Mouse (Mus musculus) mouse embryonic stem cell (cell line): ENCODE data around the gene Tbc1d21.

ENCODE experiments used
- in situ Hi-C, 2 experiments: fragments of 300-500 bp; cut with MboI; formaldehyde crosslinking; loops; 1 replicate in 1 of 2; 3 replicates in 1 of 2; pipeline ENCODE4 v1.14.3; 2019 to 2020; ENCODE audit warnings: low sequenced_read_pairs in 2 of 2, low pct_unique_long_range_greater_than_20kb in 1 of 2, mixed read lengths in 1 of 2; ENCODE audit not compliant: unreplicated experiment in 1 of 2

Tbc1d21 gene

DNA sequence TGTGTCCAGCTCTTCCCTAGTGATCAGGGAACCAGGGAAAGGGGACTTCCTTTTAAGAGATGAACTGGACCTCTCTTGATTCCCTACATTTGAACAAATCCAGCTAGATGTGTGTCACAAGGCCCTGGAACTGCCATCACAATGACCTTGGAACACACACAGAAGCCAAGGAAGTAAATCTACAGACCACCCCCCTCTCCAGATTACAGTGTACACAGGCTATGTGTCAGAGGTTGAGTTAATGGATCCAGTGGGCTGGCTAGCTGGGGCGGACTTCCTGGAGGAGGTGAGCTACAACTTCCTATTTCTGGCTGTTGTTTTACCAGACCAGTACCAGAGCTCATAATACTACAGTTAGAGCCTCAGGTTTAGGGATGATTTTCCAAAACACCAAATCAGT, at the start of gene Tbc1d21:
Tbc1d21 (minus strand) TSS at position 101 of the 400 bp plus-strand sequence.
- in situ Hi-C loops = no loop called here

DNA sequence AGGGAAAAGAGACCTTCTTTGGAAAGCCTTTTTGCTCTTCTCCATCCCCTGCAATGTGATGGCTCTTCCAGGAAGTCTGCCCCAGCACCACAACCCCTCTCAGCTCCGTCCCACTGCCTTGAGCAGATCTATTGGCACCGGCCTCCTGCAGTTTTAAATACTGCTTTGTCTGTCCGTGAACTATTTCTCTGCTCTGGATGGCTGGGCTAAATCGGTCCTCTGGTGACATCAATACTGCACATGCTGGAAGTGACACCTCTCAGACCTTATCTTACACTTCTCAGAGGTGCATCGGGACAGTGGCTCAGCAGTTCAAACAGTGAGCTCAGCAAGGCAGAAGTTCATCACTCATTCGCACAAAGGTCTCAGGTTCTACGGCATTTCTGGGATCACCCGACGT, 41.3 kb upstream of the Tbc1d21 start:
- in situ Hi-C loops = no loop called here

DNA sequence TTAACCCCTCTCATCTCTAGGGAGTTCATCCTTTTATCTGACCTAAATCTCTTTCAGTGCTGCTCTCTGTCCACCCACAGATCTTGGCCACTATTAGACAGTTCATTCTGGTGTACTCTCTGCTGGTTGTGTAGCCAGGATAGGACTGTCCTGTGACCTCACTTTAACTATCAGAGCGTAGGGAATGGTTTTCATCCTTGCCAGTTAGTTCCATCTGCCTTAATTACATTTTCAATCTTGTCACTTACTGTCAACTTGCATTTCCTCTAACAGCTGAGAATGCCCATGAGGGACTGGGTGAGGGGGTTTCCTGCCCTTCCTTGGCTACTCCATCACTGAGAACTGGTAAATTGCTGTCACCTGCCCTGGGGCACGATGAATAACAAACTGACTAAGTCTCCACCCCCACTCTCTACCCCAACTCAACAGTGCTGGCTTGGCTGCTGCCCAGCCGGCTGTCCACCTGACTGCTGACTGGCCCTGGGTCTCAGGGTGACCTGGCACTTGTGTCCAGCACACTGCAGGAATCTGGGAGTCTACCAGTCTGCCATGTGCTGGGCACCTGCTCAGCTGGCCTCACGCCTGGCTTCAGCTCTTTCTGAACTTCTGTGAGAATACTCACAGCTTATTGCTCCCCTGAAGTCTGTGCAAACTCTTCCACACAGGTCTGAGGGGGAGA, 39.9 kb upstream of the Tbc1d21 start:
- in situ Hi-C loops = no loop called here

DNA sequence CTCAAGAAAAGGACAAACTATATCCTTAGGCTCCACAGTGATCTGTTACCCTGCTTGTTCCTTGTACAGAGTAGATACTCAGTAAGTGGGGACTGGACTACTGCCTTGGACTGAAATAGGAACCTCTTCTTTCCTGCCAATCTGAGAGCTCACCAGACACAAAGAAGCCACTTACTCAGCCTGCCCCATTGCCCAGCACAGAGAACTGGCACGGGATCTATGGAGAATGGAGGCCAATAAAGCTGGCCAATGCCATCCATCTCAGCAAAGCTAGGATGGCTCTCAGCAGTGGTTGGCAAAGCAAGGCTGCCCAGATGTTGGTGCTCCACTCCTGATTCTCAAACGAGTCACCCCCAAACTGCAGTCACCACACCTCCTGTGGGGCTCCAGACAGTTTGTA, 39.0 kb upstream of the Tbc1d21 start:
- in situ Hi-C loops = no loop called here

DNA sequence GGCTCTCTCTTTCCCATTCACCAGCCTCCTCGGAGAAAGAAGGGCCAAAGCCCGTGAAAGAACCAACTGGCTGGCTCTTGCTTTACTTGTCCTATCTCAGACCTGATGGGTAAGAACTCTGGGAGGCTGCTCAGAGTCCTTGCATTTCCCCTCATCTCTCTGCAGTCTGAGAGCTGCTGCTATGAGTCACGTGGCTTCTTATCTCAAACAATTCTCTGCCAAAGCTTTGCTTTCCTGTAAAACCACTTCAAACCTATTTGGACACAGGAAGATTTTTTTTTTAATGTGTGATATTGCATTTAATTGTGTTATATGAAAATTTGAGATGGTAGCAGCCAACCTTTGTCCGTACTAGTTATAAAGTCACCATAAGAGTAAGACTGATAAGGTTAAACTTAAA, 34.2 kb upstream of the Tbc1d21 start:
- in situ Hi-C loops = no loop called here

DNA sequence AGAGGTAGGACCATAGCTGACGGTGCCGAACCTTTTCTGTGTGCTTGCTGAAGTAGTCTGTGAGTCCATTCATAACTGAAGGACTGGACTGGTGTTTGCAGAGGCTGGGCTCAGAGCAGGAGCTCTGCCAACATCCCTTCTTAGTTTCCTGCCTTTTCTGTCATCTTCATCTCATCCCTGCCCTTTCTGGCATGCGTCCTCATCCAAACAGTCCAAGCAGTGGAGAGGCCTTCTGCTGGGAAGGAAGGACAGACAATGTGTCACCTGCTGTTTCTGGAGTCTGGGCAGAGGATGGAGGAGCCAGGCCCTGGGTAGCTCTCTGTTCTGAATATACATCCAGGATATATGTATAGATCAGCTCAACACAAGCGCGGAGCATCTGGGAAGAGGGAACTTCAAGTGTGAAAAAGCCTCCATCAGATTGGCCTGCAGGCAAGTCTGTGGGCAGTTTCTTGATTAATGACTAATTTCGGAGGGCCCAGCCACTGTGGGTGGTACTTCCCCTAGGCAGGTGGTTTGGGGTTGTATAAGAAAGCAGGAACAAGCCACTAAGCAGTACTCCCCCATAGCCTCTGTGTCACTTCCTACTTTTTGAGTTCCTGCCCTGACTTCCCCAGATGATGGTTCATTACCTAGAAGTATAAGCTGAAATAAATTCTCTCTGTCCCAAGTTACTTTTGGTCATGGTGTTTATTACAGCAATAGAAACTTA, 31.3 kb upstream of the Tbc1d21 start:
- in situ Hi-C loops = no loop called here

DNA sequence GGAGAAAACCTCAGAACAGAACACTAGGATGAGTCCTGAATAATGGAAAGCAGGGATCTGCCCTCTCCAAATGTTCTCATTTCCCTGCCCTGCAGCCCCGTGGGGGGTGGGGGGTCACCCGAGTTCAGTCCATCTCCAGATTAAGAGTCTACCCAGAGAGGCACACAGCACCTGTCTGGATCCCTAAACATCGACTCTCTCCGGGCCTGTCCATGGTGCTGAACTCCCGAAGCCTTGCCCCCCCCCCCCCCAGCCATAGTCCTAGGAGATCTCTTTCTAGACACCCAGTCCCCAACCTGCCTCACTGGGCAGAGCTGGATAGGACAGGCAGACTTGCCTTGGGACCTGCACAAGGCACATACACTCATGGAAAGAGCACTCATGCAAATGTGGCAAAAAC, 29.4 kb upstream of the Tbc1d21 start:
- in situ Hi-C loops = no loop called here

DNA sequence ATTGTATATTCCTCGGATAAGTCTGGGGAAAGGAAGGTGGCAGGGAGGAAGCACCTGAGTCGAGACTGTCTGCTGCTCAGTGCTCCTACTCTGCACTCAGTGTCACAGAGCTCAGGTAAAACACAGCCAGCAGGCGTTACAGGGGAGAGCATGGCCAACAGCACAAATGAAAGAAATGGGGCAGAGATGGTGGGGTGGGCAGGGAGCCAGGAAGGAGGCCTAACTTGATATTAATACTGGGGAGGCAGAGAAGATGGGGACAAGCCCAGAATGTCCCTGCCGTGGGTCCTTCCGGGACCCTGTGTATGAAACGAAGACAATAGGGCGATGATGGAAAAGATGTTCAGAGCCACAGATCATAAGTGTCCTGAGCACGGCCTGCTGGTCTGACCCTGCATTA, 24.4 kb upstream of the Tbc1d21 start:
- in situ Hi-C loops = no loop called here

DNA sequence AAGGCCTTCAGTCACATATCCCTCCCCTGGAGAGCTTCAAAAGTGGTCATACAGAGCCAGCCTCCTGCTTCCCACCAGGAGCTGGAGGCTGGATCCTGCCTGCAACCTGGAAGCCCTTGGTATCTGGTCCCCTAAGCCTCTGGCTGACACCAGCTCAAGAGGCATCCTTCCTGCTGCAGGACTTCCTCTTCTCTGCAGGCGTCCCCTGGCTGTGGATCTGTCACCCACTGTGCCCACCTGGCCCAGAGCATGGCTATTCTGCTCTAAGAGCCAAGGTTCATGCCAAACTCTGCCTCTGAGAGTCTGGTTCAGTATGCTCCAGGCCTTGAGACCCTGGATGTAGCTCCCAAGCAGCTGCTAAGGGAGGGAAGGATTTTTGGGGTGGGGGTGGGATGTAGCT, 23.6 kb upstream of the Tbc1d21 start:
- in situ Hi-C loops = no loop called here

DNA sequence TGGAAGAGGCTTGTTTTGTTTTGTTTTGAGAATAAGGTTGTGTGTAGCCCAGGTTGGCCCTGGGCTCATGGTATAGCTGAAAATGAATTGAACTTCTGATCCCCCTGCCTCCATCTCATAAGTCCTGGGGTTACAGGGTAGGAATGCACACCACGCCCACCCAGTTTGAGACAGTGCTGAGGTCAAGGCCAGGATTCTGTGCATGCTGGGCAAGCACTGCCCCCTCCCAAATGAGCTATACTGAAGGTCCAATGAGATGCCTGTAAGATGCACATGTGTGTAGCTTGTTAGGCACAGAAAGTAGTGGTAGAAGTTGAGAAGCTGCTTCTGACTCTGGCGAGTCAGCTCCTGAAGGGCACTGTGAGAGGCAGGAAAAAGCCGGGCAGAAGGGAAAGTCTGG, 18.1 kb upstream of the Tbc1d21 start:
- in situ Hi-C loops = no loop called here

DNA sequence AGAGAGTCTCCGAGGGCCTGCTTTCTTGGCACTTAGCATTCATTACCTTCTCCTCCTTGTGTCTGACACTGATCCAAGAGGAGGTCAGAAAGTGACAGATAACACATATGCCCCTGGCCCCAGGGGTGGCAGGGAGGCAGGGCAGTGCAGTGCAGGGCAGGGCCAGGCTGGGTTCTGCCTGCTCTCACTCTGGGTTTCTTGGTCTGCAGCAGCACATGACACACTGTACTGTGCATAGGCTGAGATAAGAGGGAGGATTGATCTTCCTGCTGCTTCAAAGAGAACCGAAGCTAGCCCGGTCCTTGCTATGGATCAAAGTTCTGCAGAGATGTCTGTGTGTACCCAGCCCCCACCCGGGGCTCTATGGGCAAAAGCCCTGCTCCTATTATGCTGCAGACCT, 8.6 kb upstream of the Tbc1d21 start:
- in situ Hi-C loops = no loop called here

DNA sequence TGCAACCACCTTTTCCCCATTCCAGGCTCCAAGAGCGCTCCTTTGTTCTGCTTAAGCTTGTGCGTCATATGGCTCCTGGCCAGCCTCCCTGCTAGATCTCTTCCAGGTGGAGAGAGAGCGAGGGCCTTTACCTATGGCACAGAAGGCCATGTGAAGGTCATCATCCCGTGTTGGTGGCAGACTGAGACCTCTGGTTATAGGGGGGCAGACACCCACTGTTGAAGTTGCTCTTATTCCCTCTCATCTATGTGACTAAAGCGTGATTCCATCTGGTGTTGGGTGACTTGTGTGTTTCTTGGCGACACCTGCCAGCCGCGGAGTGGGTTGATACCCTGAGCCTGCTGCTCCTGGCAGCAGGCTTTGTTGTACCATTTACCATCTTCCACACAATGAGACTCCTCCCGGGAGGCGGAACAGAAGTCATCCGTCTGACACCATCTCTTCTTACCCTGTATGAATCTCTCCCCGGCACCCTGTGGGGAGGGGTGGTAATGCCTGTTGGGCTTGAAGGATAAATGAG, 3.7 kb upstream of the Tbc1d21 start:
- in situ Hi-C loops = no loop called here

DNA sequence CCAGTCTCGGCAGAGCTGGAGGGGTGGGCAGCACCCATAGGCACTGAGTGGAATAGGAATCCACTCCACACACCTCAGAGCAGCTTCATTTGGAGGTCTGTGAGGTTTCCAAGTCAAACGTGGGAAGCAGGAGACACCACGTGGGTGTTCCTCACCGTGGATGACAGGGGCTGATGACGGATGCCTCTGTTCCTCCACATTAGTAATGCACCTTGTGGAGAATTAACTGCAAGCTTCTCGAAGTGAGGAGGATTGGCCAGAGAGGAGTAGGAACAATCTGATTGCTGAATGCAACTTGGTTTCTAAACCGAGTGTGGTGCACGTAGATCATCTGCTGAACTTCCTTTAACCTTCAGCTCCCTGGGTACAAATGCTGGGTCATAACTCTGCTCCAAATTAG, 1.7 kb upstream of the Tbc1d21 start:
- in situ Hi-C loops = no loop called here

DNA sequence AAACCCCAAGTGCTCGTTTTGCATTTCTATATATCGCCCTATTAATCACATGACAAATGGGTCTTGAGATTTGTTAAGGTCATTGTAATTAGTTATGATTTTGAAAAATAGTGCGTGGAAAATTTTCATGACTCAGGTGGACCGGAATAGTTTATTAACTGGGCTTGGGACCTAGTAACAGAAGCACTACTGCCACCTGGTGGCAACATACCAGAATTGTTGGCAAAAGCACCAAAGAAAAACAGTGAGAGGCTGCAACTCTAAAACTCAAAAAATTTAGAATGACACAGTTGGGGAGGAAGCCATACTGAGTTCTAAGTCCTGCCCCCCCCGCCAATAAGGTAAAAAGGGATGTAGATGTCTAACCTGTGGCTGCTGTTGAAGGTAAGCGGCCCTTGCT, 611 bp downstream of the Tbc1d21 start:
- in situ Hi-C loops = no loop called here

DNA sequence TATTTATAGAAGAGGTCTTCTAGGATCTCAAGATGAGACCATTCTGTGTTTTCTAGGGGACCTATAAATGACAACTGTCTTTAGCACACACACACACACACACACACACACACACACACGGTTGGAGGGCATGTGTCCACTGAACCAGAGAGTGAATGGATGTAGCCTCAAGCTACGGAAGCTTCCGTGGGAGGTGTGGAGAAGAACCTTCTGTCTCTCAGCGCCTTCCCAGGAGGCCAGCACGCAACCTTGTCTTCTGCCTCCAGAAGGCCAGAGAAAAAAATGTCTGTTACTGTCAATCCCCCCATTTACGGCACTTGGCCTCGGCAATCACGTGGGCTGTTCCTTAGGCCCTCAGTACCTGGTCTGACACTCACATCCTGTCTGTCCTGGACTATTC, 5.9 kb downstream of the Tbc1d21 start:
- in situ Hi-C loops = no loop called here

DNA sequence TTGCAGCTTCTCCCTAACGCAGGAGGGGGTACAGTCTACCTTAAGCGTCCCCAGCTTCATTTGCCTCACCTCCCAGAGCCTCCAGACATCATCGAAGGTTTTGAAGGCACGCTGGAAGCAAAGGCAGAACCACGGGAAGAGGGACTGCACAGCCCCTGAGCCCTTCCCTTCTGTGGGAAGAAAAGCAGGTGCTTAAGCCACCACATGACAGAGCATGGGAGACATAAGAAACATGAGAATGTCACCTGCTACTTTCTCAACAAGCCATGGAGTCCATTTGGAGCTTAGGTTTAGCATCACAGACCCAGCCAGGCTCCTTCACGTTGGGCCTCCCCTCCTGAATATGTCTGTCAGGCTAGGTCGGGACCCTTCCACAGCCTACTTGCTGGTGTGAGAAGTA, 8.3 kb downstream of the Tbc1d21 start:
- in situ Hi-C loops = no loop called here

DNA sequence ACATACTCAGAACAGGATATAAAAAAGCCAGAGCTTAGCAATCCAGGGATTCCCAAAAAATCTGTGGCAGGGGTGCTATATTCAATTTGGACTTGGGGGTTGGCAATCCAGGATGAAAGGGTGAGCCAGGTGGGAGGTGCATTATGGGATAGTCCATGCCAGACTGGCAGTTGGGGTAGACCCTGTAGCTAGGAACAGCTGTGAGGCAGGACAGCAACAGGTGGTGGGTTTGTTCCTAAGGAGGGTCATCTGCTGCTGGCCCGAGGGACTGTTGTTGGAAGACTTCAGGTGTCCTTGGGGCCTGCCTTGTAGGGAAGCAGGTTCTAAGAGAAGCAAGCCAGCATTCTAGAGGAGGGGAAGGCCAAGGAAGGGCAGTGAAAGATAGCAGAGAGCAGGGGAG, 8.9 kb downstream of the Tbc1d21 start:
- in situ Hi-C loops = no loop called here

DNA sequence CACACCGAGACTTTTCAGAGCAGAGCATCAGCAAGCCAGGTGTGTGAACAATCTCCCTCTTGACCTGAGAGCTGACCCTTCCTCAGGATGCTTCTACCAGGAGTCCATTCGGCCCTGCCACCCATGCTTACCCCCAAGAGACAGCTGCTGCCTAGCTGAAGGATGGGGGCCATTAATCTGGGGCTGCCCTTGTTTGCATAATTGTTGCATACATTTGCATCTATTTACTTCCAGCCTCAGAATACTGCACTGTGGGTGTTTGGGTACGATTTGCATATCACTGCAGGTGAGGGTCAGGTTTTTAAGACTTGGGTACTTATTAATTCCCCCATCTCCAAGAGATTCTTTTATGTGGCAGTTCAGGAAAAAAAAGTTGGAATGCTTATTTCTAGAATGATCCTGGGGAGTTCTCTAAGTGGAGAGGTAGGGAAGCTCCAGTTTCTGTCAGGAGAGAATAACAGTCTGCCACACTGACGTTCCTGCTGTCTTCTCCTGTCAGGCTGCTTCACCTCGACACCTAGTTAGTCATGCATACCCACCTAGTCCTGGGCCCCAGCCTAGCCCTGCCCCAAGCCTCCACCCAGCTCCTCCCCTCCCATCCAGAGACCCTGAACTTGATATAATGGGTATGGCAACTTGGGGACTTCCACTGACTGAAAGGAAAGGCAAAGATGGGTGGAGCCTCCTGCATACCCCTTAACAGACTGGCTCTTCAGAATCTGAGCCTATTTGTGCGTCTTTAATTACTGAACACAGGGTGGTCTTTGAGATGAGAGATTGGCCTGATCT, 14.8 kb downstream of the Tbc1d21 start:
- in situ Hi-C loops = no loop called here

DNA sequence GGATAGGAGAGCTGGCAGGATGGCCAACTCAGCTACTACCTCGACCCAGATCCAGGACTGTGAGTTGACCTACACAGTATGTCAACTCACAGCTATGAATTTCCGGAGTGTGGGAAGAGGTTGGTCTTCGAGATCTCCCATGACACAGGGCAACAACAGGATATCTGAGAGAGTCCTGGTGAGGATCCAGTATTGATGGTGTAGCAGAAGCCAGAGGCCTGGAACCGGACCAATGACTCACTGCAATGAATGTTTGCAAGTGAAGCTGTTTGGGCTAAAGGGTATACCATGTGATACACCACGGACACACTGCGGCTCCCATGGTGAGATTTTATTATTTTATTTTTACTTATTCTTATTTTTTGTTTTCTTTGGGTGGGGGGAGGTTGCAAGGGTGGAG, 15.6 kb downstream of the Tbc1d21 start:
- in situ Hi-C loops = no loop called here
